24 mouse cellular contexts compared by ENCODE assay signal in genomic region chr10:126770446-126771020, GRCm38 (mm10).
DNase-seq lines count a peak whose midpoint lies in the region; ATAC-seq and TF ChIP-seq lines count a peak whose summit lies in the region.
"Had no signal": no experiment of that assay in that cellular context is flagged by ENCODE, and none has a peak within 500 bp of the region (broad histone marks: within the 10 kb centered on the region; RNA-seq: fewer than 3 reads in every experiment).

No protein-coding gene starts in this region.

- no peaks in the 10 kb centered on the region for H3K4me1 ChIP-seq in stomach, embryonic 14.5 days (ENCODE audit: control insufficient read depth, insufficient read depth, low read length)
- no peaks in the 10 kb centered on the region for H3K4me1 ChIP-seq in stomach, postnatal 0 days (replicated peaks; ENCODE audit: control insufficient read depth, insufficient read depth)
- H3K4me1 ChIP-seq: heart, embryonic 12.5 days; lung, embryonic 15.5 days; midbrain, embryonic 13.5 days had no signal

- TF ChIP-seq EP300 in stomach, postnatal 0 days (optimal IDR thresholded peaks at IDR 0.05): no peak

- 88% methylated on average over 6 of the region's 6 CpGs for WGBS in stomach, embryonic 14.5 days
- WGBS in stomach, postnatal 0 days: 83% methylated on average over 6 of the region's 6 CpGs

- peak; percentile 30 to 39 for DNase-seq in cerebellum, postnatal 14 days
- no peak for DNase-seq in cerebellum, adult 9-11 months
- DNase-seq in frontal cortex, postnatal 10 days (ENCODE audit: low spot score in 2 of 2): no peak
- DNase-seq in stomach, postnatal 0 days (ENCODE audit: low spot score): no peak
- no peak for DNase-seq in neural tube, embryonic 10.5 days (ENCODE audit: extremely low spot score, low spot score)
- DNase-seq: adrenal gland, adult 2 months; adrenal gland, postnatal 36 days; gastrocnemius, postnatal 25 days; heart, adult 2 months; kidney, adult 9 months; kidney, postnatal 10 days; lung, postnatal 36 days; thymus, postnatal 14 days had no signal

- ATAC-seq in frontal cortex, adult (ENCODE audit: low TSS enrichment): peak; percentile 38; the same call in 1 of the 2 replicates
- peak; percentile 6; the same call in 1 of the 2 replicates for ATAC-seq in stomach, embryonic 14.5 days (ENCODE audit: insufficient number of reproducible peaks, insufficient read depth, low FRiP score, low read depth)
- no peak for ATAC-seq in stomach, postnatal 0 days (ENCODE audit: low FRiP score, low TSS enrichment)
- ATAC-seq: activated CD4-positive, CD25-positive, alpha-beta regulatory T cell, adult 4 months; CD4-positive, CD25-positive, alpha-beta regulatory T cell, adult 4 months; intestine, postnatal 0 days; midbrain, embryonic 13.5 days had no signal

- no peaks in the 10 kb centered on the region for H3K27me3 ChIP-seq in stomach, embryonic 14.5 days (ENCODE audit: control insufficient read depth, insufficient read depth, low read length)
- no peaks in the 10 kb centered on the region for H3K27me3 ChIP-seq in stomach, postnatal 0 days (ENCODE audit: control insufficient read depth, insufficient read depth, low read length)
- H3K27me3 ChIP-seq: heart, embryonic 12.5 days; limb, embryonic 13.5 days; lung, embryonic 15.5 days; midbrain, embryonic 13.5 days had no signal

- no peak for TF ChIP-seq CTCF in stomach, postnatal 0 days (IDR thresholded peaks at IDR 0.05; ENCODE audit: low read depth)

- no peaks in the 10 kb centered on the region for H3K9me3 ChIP-seq in stomach, embryonic 14.5 days (ENCODE audit: control insufficient read depth, low read depth, low read length)
- H3K9me3 ChIP-seq in stomach, postnatal 0 days (ENCODE audit: control insufficient read depth, low read length): no peaks in the 10 kb centered on the region
- H3K9me3 ChIP-seq: heart, embryonic 12.5 days; limb, embryonic 13.5 days; lung, embryonic 15.5 days; midbrain, embryonic 13.5 days had no signal

- H3K27ac ChIP-seq in stomach, embryonic 14.5 days (ENCODE audit: low read length): no peak overlapping the region
- no peak overlapping the region for H3K27ac ChIP-seq in stomach, postnatal 0 days (replicated peaks)
- H3K27ac ChIP-seq: heart, adult 2 months; hindbrain, embryonic 14.5 days; limb, embryonic 13.5 days; lung, embryonic 15.5 days; midbrain, embryonic 13.5 days had no signal

- H3K9ac ChIP-seq in stomach, embryonic 14.5 days (replicated peaks; ENCODE audit: low read depth, low read length): no peak overlapping the region
- H3K9ac ChIP-seq in stomach, postnatal 0 days (ENCODE audit: low read length): no peak overlapping the region
- H3K9ac ChIP-seq: heart, embryonic 12.5 days; hindbrain, embryonic 14.5 days; limb, embryonic 13.5 days; lung, embryonic 15.5 days; midbrain, embryonic 13.5 days had no signal

- no peak overlapping the region for H3K4me3 ChIP-seq in stomach, embryonic 14.5 days (ENCODE audit: low read depth, low read length)
- H3K4me3 ChIP-seq in stomach, postnatal 0 days (ENCODE audit: low read depth, low read length): no peak overlapping the region
- H3K4me3 ChIP-seq: heart, adult 2 months; heart, embryonic 12.5 days; limb, embryonic 13.5 days; lung, embryonic 15.5 days; midbrain, embryonic 13.5 days had no signal

- no peaks in the 10 kb centered on the region for H3K36me3 ChIP-seq in stomach, embryonic 14.5 days (ENCODE audit: control insufficient read depth, insufficient read depth, low read length)
- no peaks in the 10 kb centered on the region for H3K36me3 ChIP-seq in stomach, postnatal 0 days (ENCODE audit: control insufficient read depth, insufficient read depth, low read length)
- H3K36me3 ChIP-seq: heart, embryonic 12.5 days; limb, embryonic 13.5 days; lung, embryonic 15.5 days; midbrain, embryonic 13.5 days had no signal

- no peak overlapping the region for H3K4me2 ChIP-seq in stomach, embryonic 14.5 days (replicated peaks; ENCODE audit: low read depth, low read length)
- no peak overlapping the region for H3K4me2 ChIP-seq in stomach, postnatal 0 days (replicated peaks; ENCODE audit: low read depth)
- H3K4me2 ChIP-seq: heart, embryonic 12.5 days; hindbrain, embryonic 14.5 days; limb, embryonic 13.5 days; liver, embryonic 11.5 days; lung, embryonic 15.5 days; midbrain, embryonic 13.5 days had no signal

Comparison
In these comparisons a context has a peak if more than half of its experiments do, and no peak if none do; other contexts are left out.
1. DNase-seq: peak in cerebellum, postnatal 14 days (2 of 2); none in cerebellum, adult 9-11 months (single experiment), frontal cortex, postnatal 10 days (0 of 2), stomach, postnatal 0 days (single experiment) and neural tube, embryonic 10.5 days (single experiment).